Mouse (Mus musculus) liver, embryonic 14.5 days (tissue): ENCODE results near the gene Adcy10.

ENCODE experiments used
- CTCF ChIP-seq: IDR thresholded peaks from 2 replicates; pipeline ENCODE4 v1.5.1; 2016; ENCODE audit warnings: antibody characterized with exemption, low read depth, control low read depth
- EP300 ChIP-seq: IDR thresholded peaks from 2 replicates; pipeline ENCODE4 v1.6.1; 2016; ENCODE audit warnings: antibody characterized with exemption, low read depth

GRCm38 (mm10) chr1:165461681-165462080 is 23.3 kb upstream of the Adcy10 start:
- TF ChIP-seq CTCF (no peak), EP300 (no peak)
